Mouse (Mus musculus) kidney, adult 8-10 months (tissue): ENCODE measurements around the gene Stxbp2.

Experiments used
- DNase-seq, 2 experiments: peaks; one replicate each; pipeline ENCODE4 v3.0.0; 2022

Stxbp2 gene

GRCm38 (mm10) chr8:3683408-3684176, 52.8 kb downstream of the Stxbp2 start:
- peak in 1 of 2 experiments; percentile 8 for DNase-seq

GRCm38 (mm10) chr8:3684530-3684929, 53.8 kb downstream of the Stxbp2 start:
- DNase-seq = no peak

- DNase-seq = no peak
Observed at GRCm38 (mm10) chr8:3685422-3685821, 54.7 kb downstream of the Stxbp2 start.

- no peak for DNase-seq
Observed at GRCm38 (mm10) chr8:3687537-3687936, 56.8 kb downstream of the Stxbp2 start.

GRCm38 (mm10) chr8:3690774-3691173, 60.0 kb downstream of the Stxbp2 start:
- no peak for DNase-seq
